Mouse (Mus musculus) T-helper 1 cell (primary cell): ENCODE measurements at regions not wholly inside any gene's neighbourhood (a gene's known extent, or its start where the extent isn't known, plus 50 kb on each side); places are given as distances from the start of the nearest gene placed in this dataset.
"Not testable (repeated sequence)": the region's sequence is repeated elsewhere in the genome, so short reads cannot be mapped to it uniquely, and the experiment has no call there.

ENCODE experiments used
- in situ Hi-C: fragments of 300-600 bp; cut with MboI, MseI; formaldehyde crosslinking; loops from one replicate; pipeline ENCODE4 v1.15.1; 2025; ENCODE audit warnings: high pct_unique_total_duplicates

GRCm38 (mm10) chr3:41504867-41505266, 50.7 kb upstream of the Jade1 start:
- in situ Hi-C loops = no loop called here

GRCm38 (mm10) chr3:41502161-41502560, 53.4 kb upstream of the Jade1 start:
- in situ Hi-C loops = no loop called here

GRCm38 (mm10) chr3:41501639-41502038, 53.9 kb upstream of the Jade1 start:
- in situ Hi-C loops = not testable (repeated sequence)

GRCm38 (mm10) chr3:41501124-41501523, 54.4 kb upstream of the Jade1 start:
- in situ Hi-C loops = no loop called here

GRCm38 (mm10) chr3:41499680-41500079, 55.9 kb upstream of the Jade1 start:
- in situ Hi-C loops = no loop called here

- in situ Hi-C loops = no loop called here
Measured at GRCm38 (mm10) chr3:41498791-41499190, 56.7 kb upstream of the Jade1 start.

- in situ Hi-C loops = no loop called here
Measured at GRCm38 (mm10) chr3:41497771-41498170, 57.8 kb upstream of the Jade1 start.

GRCm38 (mm10) chr3:41496931-41497710, 58.4 kb upstream of the Jade1 start:
- in situ Hi-C loops = no loop called here

GRCm38 (mm10) chr3:41495893-41496292, 59.6 kb upstream of the Jade1 start:
- in situ Hi-C loops = no loop called here

- in situ Hi-C loops = no loop called here
Measured at GRCm38 (mm10) chr3:41495097-41495496, 60.4 kb upstream of the Jade1 start.

- in situ Hi-C loops = no loop called here
Measured at GRCm38 (mm10) chr3:41493472-41493871, 62.1 kb upstream of the Jade1 start.

GRCm38 (mm10) chr3:41492727-41493392, 62.7 kb upstream of the Jade1 start:
- in situ Hi-C loops = no loop called here

- in situ Hi-C loops = no loop called here
Measured at GRCm38 (mm10) chr3:41492031-41492726, 63.4 kb upstream of the Jade1 start.

- in situ Hi-C loops = no loop called here
Measured at GRCm38 (mm10) chr3:41491185-41491584, 64.3 kb upstream of the Jade1 start.

GRCm38 (mm10) chr3:41489998-41490397, 65.5 kb upstream of the Jade1 start:
- in situ Hi-C loops = no loop called here

- in situ Hi-C loops = no loop called here
Measured at GRCm38 (mm10) chr3:41489571-41489970, 66.0 kb upstream of the Jade1 start.

GRCm38 (mm10) chr3:41488229-41488774, 67.2 kb upstream of the Jade1 start:
- in situ Hi-C loops = no loop called here

GRCm38 (mm10) chr3:41484920-41485319, 70.6 kb upstream of the Jade1 start:
- in situ Hi-C loops = no loop called here

GRCm38 (mm10) chr3:41483582-41483981, 71.9 kb upstream of the Jade1 start:
- in situ Hi-C loops = no loop called here

GRCm38 (mm10) chr3:41482881-41483494, 72.5 kb upstream of the Jade1 start:
- in situ Hi-C loops = no loop called here

- in situ Hi-C loops = no loop called here
Measured at GRCm38 (mm10) chr3:41480186-41480585, 75.3 kb upstream of the Jade1 start.

GRCm38 (mm10) chr3:41478971-41479370, 76.6 kb upstream of the Jade1 start:
- in situ Hi-C loops = no loop called here
